Mouse (Mus musculus) G1E (cell line): ENCODE data around the gene Tcf15. TPM values are rescaled to one million over a fixed set of nuclear protein-coding genes. Genes with fewer than 3 reads are reported as not detected.

ENCODE experiments used
- ATAC-seq: 2 replicates; pipeline ENCODE4 v1.8.0; 2016; ENCODE audit warnings: mild to moderate bottlenecking; ENCODE audit not compliant: insufficient number of reproducible peaks, poor library complexity, low FRiP score, severe bottlenecking; ENCODE audit errors: extremely low read depth
- DNase-seq: peaks from one replicate; pipeline ENCODE4 v3.0.0; 2012; ENCODE audit warnings: low spot score
- H3K27me3 ChIP-seq: 2 replicates; pipeline ENCODE4 v1.6.1; 2012; ENCODE audit warnings: mild to moderate bottlenecking, low read length, inconsistent platforms; ENCODE audit not compliant: insufficient read depth
- H3K36me3 ChIP-seq: replicated peaks from 2 replicates; pipeline ENCODE3; 2012; ENCODE audit warnings: mild to moderate bottlenecking, inconsistent platforms
- H3K4me1 ChIP-seq: 2 replicates; pipeline ENCODE4 v1.6.1; 2012; ENCODE audit warnings: low read depth, low read length, inconsistent platforms, mixed read lengths; ENCODE audit not compliant: insufficient read depth
- H3K4me3 ChIP-seq: 2 replicates; pipeline ENCODE4 v1.5.1; 2012; ENCODE audit warnings: low read depth, mild to moderate bottlenecking, inconsistent platforms, low read length, moderate library complexity, mixed read lengths
- H3K9me3 ChIP-seq: replicated peaks from 2 replicates; pipeline ENCODE4 v1.6.1; 2012; ENCODE audit warnings: inconsistent platforms
- CTCF ChIP-seq: IDR thresholded peaks from 2 replicates; pipeline ENCODE4 v1.5.1; 2012; ENCODE audit warnings: low read depth, low read length, inconsistent platforms, mixed read lengths
- GATA1 ChIP-seq: IDR thresholded peaks from 2 replicates; pipeline ENCODE4 v1.6.1; 2012; ENCODE audit warnings: borderline replicate concordance, low read length, inconsistent platforms, mixed read lengths
- GATA2 ChIP-seq: IDR thresholded peaks from 2 replicates; pipeline ENCODE4 v1.6.1; 2012; ENCODE audit warnings: low read depth, low read length, inconsistent platforms, borderline replicate concordance
- POLR2AphosphoS5 ChIP-seq: IDR thresholded peaks from 2 replicates; pipeline ENCODE4 v1.6.1; 2012; ENCODE audit warnings: low read depth, low read length, inconsistent platforms; ENCODE audit not compliant: insufficient replicate concordance
- TAL1 ChIP-seq: conservative IDR thresholded peaks from 2 replicates; pipeline ENCODE4 v1.6.1; 2012; ENCODE audit warnings: low read depth, low read length, inconsistent platforms, mixed read lengths
- polyA plus RNA-seq: library from polyadenylated mRNA; stranded (reverse); fragments of >175 nt; gene quantifications from 2 replicates; pipeline ENCODE4 v1.2.3, GENCODE M21; 2012
- total RNA-seq, 2 experiments: library from RNA; stranded (forward) in 1 of 2; stranded (reverse) in 1 of 2; fragments of 200-1000 nt in 1 of 2; fragments of >200 nt in 1 of 2; fragmentation: Nextera tagmentation in 1 of 2; gene quantifications; 2 replicates each; pipeline ENCODE4 v1.2.3; 2014 to 2017

Gene Tcf15
- total and polyA plus RNA-seq, 3 experiments = not detected

- Histone ChIP-seq H3K36me3 (no peaks in the 10 kb centered on the region), H3K27me3 (peaks cover 10% of the 10 kb centered on the region), H3K4me3 (no peak overlapping the region), H3K4me1 (no peaks in the 10 kb centered on the region), H3K9me3 (0 out of 2 replicates have a peak, but pooled peaks cover 2% of the 10 kb centered on the region)
- no peak for DNase-seq
- no peak for ATAC-seq
- TF ChIP-seq TAL1 = no peak
- no peak for TF ChIP-seq GATA1
- TF ChIP-seq POLR2AphosphoS5 = no peak
- no peak for TF ChIP-seq GATA2
- TF ChIP-seq CTCF = no peak
Observed at GRCm38 (mm10) chr2:152155414-152156208, 12.2 kb downstream of the Tcf15 start.

- no peak for TF ChIP-seq CTCF
- no peak for TF ChIP-seq GATA2
- no peak for TF ChIP-seq GATA1
- no peak for TF ChIP-seq POLR2AphosphoS5
- TF ChIP-seq TAL1 = no peak
- Histone ChIP-seq H3K4me3 (no peak overlapping the region), H3K27me3 (peaks cover 10% of the 10 kb centered on the region; the same call in 1 of the 2 replicates), H3K4me1 (no peaks in the 10 kb centered on the region), H3K36me3 (no peaks in the 10 kb centered on the region), H3K9me3 (0 out of 2 replicates have a peak, but pooled peaks cover 2% of the 10 kb centered on the region)
- DNase-seq (no peak), ATAC-seq (no peak)
Observed at GRCm38 (mm10) chr2:152156471-152156870, 13.1 kb downstream of the Tcf15 start.

GRCm38 (mm10) chr2:152159487-152159886, 16.1 kb downstream of the Tcf15 start:
- H3K4me3 ChIP-seq = no peak overlapping the region
- no peaks in the 10 kb centered on the region for H3K36me3 ChIP-seq
- peaks cover 10% of the 10 kb centered on the region; the same call in 1 of the 2 replicates for H3K27me3 ChIP-seq
- H3K9me3 ChIP-seq = 0 out of 2 replicates have a peak, but pooled peaks cover 2% of the 10 kb centered on the region
- no peaks in the 10 kb centered on the region for H3K4me1 ChIP-seq
- TF ChIP-seq TAL1 (no peak), GATA2 (no peak), POLR2AphosphoS5 (no peak), CTCF (no peak), GATA1 (no peak)
- ATAC-seq (no peak), DNase-seq (no peak)

- DNase-seq (no peak), ATAC-seq (no peak)
- Histone ChIP-seq H3K27me3 (no peaks in the 10 kb centered on the region), H3K9me3 (no peaks in the 10 kb centered on the region), H3K4me1 (no peaks in the 10 kb centered on the region), H3K4me3 (no peak overlapping the region), H3K36me3 (no peaks in the 10 kb centered on the region)
- no peak for TF ChIP-seq CTCF
- TF ChIP-seq GATA2 = no peak
- TF ChIP-seq TAL1 = no peak
- TF ChIP-seq GATA1 = no peak
- no peak for TF ChIP-seq POLR2AphosphoS5
Observed at GRCm38 (mm10) chr2:152166257-152166656, 22.9 kb downstream of the Tcf15 start.

- Histone ChIP-seq H3K4me3 (no peak overlapping the region), H3K4me1 (no peaks in the 10 kb centered on the region), H3K36me3 (no peaks in the 10 kb centered on the region), H3K9me3 (no peaks in the 10 kb centered on the region), H3K27me3 (no peaks in the 10 kb centered on the region; the same call in 1 of the 2 replicates)
- ATAC-seq (no peak), DNase-seq (no peak)
- no peak for TF ChIP-seq POLR2AphosphoS5
- TF ChIP-seq GATA2 = no peak
- TF ChIP-seq GATA1 = no peak
Observed at GRCm38 (mm10) chr2:152167851-152168290, 24.5 kb downstream of the Tcf15 start.

GRCm38 (mm10) chr2:152169377-152169776, 26.0 kb downstream of the Tcf15 start:
- H3K27me3 ChIP-seq = no peaks in the 10 kb centered on the region; the same call in 1 of the 2 replicates
- ATAC-seq = no peak

More at GRCm38 (mm10) chr2:152169377-152169776, 26.0 kb downstream of the Tcf15 start:
- no peaks in the 10 kb centered on the region for H3K9me3 ChIP-seq
- no peaks in the 10 kb centered on the region for H3K4me1 ChIP-seq
- no peak overlapping the region for H3K4me3 ChIP-seq
- TF ChIP-seq GATA1 (no peak), TAL1 (no peak)
- DNase-seq = no peak
- no peaks in the 10 kb centered on the region for H3K36me3 ChIP-seq
